Mouse (Mus musculus) cerebellum, adult 18-20 months (tissue): ENCODE measurements around the gene Myl4.

ENCODE experiments used
- DNase-seq, 2 experiments: peaks; one replicate each; pipeline ENCODE4 v3.0.0; 2021

Gene Myl4

GRCm38 (mm10) chr11:104607491-104608245, 57.2 kb downstream of the Myl4 start, which contains the start of gene Itgb3:
TSS of gene Itgb3 (plus strand) at chr11:104608000.
- peak; percentile 77 to 81 for DNase-seq

GRCm38 (mm10) chr11:104608249-104608920, 57.9 kb downstream of the Myl4 start:
- DNase-seq: no peak

- no peak for DNase-seq
These were observed 58.7 kb downstream of the Myl4 start for GRCm38 (mm10) chr11:104609033-104609684.

GRCm38 (mm10) chr11:104609733-104610132, 59.3 kb downstream of the Myl4 start:
- no peak for DNase-seq

- no peak for DNase-seq
These were observed 61.2 kb downstream of the Myl4 start for GRCm38 (mm10) chr11:104611579-104612151.

- no peak for DNase-seq
These were observed 63.1 kb downstream of the Myl4 start for GRCm38 (mm10) chr11:104613551-104613950.

- DNase-seq: no peak
These were observed 63.7 kb downstream of the Myl4 start for GRCm38 (mm10) chr11:104614130-104614529.

GRCm38 (mm10) chr11:104616182-104616581, 65.7 kb downstream of the Myl4 start:
- DNase-seq: no peak

GRCm38 (mm10) chr11:104618638-104619076, 68.2 kb downstream of the Myl4 start:
- no peak for DNase-seq

- DNase-seq: no peak
These were observed 68.9 kb downstream of the Myl4 start for GRCm38 (mm10) chr11:104619084-104620022.

GRCm38 (mm10) chr11:104622040-104622962, 71.8 kb downstream of the Myl4 start:
- no peak for DNase-seq

- peak; percentile 70 to 75 for DNase-seq
These were observed 74.4 kb downstream of the Myl4 start for GRCm38 (mm10) chr11:104624791-104625391.

- DNase-seq: no peak
These were observed 75.3 kb downstream of the Myl4 start for GRCm38 (mm10) chr11:104625453-104626402.

- DNase-seq: no peak
These were observed 76.2 kb downstream of the Myl4 start for GRCm38 (mm10) chr11:104626635-104627034.

GRCm38 (mm10) chr11:104627616-104628301, 77.3 kb downstream of the Myl4 start:
- DNase-seq: no peak

GRCm38 (mm10) chr11:104628566-104628965, 78.1 kb downstream of the Myl4 start:
- DNase-seq: no peak

GRCm38 (mm10) chr11:104630185-104630835, 79.8 kb downstream of the Myl4 start:
- peak; percentile 82 to 90 for DNase-seq

- DNase-seq: no peak
These were observed 80.8 kb downstream of the Myl4 start for GRCm38 (mm10) chr11:104631306-104631705.
